Mouse (Mus musculus) MN1 (cell line): ENCODE measurements at regions not wholly inside any gene's neighbourhood (a gene's known extent, or its start where the extent isn't known, plus 50 kb on each side); places are given as distances from the start of the nearest gene placed in this dataset.
"Not testable (repeated sequence)": the region's sequence is repeated elsewhere in the genome, so short reads cannot be mapped to it uniquely, and the experiment has no call there.

Experiments
- DNase-seq: peaks from one replicate; pipeline ENCODE4 v3.0.0-alpha.2; 2016; ENCODE audit warnings: low spot score

DNA sequence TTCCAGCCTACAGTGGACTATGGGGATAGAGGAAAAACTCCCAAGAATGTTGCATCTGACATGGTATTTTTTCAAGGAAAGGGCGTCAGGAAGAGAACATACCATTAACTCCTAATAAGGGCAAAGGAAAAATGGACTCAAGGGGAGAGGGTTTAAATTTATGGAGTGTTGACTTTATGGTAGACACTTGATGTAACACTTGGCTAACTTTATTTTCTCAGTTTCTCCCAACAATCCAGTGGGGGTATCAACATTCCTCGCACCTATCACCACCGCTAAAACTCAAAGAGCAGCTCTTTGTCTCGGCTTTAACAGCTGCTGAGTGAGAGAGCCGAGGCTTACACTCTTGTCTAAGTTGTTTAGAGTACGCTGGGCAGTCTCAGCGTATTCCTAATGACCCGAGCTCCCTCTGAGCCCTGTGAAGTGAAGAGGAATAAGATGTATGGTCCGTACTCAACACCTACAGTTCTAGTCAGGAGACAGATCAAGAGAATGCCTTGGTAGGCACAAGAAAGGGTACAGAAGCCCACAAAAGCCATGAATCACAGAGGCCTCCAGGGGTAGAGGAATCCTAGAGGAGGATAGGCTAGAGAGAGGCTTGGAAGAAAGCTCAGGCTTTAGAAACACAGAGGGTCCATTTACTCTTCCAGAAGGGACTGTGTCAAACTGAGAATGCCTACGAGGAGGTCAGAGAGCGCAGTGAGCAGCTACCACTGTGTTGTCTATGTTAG, 236.4 kb downstream of the Gm5426 start:
- no peak for DNase-seq

DNA sequence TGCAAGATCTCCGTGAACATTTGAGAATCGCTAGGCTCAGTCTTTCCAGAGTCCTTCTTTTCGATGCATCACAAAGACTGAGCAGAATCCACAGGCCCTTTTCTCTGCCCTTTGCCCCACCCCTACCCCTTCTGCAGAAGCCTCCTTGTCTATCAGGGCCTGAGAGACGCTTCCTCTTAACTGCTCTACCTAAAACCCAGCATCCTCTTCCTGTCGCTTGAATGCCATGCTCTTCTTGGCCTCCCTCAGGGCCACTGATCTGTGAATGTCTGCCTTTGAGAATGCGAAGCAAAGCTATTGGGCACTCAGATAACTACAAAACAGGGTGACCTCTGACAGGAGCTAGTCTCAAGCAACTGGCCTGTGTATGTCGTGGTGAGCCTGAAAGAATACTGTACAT, 237.1 kb downstream of the Gm5426 start:
- no peak for DNase-seq

DNA sequence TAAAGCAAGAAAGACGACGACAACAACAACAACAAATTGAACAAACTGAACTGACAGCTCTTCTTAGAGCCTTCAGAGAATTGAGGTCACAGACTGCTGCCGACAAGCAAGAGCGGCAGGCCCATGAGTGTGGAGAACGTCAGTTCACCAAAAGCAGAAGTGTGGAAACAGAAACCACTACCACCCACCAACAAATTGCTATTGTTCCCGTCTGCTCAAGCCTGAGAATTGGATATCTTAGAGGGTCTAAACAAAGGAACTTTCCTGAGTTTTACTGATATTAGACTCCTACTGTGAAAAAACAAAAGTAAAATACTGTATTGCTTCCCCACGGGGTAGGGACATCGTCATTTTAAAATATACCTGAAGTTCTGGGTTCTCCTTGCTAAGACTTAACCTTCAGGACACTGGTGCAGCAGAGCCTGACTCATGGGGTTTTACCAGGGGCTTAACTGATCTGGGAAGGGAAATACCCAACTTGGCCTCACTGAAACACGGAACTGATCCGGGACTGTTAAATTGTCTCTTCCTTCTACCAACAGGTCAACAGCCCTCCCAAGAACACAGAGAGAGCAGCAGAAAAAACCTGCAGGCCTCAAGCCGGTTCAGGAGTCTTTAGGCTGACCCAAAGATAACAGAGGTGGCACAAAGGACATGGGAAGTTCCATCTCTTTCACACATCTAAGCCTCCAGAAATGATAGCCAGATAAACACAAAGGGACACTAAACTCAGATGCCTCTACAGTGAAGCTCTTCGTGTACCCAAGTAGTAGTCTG, 238.1 kb downstream of the Gm5426 start:
- DNase-seq: no peak

DNA sequence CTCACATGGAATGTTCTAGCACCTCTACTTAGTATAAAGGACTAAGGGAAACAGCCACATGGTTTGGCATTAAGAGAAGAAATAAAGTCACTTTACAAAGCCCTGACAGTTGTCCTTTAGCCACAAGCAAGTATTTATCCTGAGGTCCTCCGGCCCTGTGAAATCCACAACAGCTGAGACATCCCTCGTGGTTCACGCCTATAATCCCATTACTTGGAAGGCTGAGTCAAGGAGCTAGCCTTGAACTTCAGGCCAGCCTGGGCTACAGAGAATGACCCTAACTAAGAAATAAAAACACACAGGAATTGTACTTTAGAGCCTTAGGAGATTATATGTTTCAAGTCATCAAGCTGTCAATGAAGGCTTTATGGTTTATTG, 238.7 kb downstream of the Gm5426 start:
- DNase-seq: no peak

DNA sequence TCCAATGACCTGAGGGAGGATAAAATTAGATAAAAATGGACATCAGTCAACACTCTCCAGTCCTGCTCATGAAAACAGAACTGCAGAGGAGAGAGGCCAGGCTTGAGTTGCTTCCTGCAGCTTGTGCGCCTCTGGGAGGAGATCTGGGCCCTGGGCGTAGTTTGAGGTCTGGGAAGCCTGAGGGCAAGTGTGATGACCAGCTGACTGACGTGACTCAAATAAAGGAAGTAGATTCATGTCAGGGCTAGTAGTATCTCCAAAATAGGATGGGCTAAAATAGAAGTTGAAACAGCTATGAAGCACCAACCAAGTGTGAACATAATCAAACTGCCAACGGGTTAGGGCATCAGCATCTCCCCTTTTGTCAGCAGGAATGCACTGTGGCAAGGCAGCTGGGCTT, 239.3 kb upstream of the Btg1 start:
- no peak for DNase-seq

DNA sequence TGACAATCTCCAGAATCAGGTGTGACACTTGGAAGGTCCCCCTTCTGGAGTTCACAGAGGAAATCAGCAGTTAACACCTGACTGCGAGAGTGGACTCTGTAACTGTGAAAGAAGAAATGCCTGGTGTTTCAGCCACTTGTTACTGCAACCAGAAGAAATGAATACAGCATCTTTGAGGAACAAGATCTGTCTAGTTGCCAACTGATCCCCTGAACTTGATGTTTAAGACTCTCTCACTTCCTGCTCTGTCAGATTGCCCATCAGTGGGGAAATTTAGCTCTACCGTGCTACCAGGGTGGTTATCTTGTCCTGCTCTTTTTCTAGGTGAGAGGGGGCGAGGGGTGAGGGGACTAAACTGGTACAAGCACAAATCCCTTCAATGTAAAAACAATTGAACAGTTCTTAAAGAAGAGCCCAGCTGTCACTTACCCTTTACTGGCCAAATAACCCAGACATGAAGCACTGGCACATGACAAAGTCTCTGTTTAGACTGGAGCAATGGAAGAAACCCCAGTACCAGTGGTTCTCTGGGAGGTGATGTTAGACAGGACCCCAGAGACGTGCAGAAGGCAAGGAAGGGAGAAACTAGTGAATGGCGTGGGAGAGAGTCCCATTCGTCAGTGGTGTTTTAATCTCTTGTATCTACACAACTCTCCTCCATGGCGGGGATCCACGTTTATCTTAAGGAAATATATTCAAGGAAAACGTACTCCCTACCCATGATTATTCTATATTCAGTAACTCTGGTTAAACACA, 237.6 kb upstream of the Btg1 start:
- no peak for DNase-seq

DNA sequence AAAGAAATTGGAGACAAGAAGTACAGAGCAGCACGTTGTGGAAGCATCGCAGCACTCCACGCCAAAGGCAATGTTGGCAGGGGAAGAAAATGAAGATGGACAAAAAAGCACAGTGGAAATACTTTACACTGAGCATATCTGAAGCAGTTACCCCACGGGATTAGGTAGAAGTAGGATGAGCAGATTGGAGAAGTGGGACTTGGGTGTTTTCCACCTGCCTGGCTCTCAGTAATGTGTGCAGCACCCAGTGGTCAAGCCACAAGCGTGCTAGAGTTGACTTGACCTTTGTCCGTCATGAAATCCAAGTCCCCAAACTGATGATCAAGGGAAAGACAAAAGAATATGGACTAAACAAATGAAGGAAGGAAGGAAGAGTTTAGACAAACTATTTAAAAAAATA, 235.1 kb upstream of the Btg1 start:
- DNase-seq: no peak

DNA sequence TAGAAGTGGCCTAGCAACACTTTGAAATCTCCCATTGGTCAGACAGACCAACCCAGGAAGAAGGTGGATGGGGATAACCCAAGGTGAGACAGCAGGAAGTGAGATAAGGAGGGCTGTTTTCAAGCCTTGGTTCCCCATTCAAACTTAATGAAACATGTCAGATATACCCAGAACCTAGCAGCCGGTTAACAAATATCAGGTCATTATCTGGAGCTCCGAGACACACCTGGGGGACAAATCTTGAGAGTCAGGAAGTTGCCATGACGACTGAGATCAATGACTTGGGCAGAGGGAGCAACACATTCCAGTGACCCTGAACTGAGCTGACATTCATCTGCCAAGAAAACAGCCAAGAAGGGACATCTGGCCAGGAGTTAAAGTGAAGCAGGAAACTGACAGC, 225.1 kb upstream of the Btg1 start:
- no peak for DNase-seq

DNA sequence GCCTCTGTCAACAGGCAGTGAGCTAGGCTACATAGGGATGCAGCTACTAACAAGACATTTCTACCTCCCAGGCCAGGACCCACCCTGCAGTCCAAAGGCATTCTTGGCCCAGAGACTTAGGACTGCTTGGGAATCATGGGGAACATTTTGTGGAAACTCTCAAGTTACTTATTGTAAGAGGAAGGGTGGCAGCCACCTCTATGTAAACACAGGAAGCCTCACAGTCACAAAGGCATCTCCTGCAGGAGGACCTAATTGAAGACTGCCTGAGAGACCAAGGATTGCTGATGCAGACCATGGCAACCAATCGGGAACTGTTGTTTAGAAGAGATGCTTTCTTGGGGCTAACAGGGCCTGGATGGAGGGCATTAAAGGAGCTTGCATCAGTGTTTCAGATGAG, 224.0 kb upstream of the Btg1 start:
- no peak for DNase-seq

DNA sequence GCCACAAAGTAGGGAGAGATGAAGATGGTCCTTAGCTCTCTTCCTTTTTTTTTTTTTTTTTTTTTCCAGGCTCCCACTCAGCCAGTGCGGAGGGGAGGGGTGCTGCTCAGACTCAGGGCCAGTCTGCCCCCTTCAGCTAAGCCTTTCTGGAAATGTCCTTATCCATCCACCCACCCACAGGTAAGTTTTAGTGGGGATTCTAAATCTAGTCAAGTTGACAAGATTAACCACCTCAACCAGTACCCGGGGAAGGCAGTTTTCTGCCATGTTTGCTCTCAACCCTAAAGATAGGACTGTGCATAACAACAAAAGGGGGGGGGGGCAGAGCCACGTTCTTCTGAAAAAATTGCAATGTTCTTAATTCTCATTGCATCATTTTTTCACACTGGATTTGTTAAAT, 222.6 kb upstream of the Btg1 start:
- no peak for DNase-seq

DNA sequence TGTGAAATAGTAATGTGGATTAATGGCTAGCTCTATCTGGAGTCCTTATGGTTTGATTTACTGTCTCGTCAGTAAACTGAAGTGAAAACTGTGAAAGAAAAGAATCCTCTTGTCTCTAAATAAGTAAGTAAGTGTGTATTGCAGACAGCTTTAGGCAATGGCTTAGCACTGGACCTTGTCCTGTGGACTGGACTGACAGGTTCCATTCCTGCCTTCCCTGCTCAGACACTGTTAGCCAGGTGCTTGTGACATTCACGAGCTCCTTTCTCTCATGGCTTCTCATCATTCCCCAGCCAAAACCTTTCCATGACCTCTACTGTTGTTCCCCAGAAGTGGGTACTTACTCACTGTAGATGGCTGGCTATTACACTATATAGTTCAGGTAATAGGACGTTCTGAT, 221.8 kb upstream of the Btg1 start:
- no peak for DNase-seq

DNA sequence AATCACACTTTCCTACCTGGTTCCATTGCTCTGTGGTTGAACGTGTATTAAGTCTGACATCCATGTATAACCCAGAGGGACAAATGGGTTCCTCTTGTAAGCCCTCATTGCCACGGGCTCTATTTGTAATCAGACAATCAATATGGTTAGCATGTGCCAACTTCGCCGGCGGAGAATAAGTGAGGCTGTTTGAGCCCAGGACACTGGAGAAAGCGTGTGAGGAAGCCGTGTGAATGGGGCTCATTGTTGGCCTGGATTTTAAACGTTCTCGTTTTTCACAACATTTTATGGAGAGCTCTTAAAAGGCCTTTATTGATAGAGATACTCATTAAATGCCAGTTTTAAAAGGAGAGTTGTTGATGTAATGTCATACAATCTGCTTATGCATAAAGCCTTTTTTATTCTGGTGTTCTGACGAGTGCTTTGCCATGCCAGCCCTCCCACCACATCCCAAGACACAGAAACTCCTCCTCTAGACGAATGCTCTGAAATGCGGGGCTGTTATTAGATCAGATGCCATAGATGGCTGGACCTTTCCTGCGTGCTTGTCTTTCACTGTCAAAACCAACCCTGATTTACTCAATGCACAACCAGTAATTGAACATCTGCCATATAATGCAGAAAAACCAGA, 218.8 kb upstream of the Btg1 start:
- no peak for DNase-seq

DNA sequence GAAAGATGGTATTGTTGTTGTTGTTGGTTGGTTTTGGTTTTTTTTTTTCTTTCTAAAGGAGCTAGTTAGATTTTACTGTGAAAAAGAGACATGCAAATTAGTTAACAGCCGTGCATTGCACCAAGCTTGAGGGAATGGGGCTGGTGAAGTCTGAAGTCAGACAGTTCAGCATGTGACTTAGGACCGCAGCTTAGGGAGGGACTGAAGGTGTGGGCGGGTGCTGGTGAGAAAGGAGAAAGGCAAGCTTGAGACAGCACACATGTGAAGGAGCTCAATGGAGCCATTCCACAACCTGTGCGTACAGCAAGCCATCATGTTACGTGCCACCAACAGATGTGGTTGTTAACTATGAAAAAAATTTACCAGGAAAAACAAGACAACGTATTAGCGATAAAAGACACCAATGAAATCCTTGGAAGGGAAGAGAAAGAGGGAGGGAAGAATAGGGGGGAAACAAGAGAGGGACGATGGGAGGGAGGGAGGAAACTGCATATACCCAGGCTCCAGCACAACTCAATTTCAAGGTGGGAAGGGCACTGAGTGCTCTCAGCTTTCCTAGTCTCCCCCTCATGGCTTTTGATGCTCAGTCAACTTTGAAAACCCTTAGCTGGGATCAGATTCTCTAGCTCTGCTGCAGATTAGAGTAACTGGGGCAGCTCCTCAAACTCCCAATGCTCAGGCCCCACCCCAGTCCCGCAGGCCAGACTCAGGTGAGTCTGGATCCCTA, 218.1 kb upstream of the Btg1 start:
- DNase-seq: no peak

DNA sequence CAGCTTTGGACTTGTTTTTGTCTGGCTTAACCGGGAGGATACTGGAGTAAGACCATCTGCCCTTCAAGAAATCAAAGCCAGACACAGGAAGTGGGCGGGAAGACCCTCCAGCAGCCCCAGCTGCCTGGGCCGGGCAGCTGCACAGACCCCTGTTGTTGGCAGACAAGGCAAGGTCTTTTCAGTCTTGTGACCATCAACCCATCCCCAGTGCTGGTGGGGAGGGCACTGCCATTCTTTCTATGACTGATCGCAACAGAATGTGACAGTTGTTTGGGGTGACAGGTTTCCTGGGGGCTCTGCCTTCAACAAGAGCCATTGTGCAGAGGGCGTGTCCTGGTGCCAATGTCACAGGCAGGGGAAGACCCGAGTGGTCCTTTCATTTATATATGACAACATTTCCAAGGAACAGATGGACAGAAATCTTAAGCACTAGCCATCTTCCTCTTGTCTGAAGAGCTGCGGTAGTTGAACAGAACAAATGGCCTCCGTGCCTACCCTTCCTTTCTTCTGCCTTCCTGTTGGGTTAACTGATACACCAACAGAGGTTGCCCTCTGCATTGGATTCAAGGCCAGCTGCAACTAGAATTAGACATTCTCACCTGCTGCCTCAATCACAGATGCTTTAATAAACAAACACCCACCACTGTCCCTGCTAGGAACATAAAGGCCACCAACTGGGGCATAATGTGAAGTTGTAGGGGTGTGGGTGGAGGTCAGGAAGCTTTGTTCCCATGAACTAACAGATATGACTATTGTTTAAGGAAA, 217.0 kb upstream of the Btg1 start:
- no peak for DNase-seq

DNA sequence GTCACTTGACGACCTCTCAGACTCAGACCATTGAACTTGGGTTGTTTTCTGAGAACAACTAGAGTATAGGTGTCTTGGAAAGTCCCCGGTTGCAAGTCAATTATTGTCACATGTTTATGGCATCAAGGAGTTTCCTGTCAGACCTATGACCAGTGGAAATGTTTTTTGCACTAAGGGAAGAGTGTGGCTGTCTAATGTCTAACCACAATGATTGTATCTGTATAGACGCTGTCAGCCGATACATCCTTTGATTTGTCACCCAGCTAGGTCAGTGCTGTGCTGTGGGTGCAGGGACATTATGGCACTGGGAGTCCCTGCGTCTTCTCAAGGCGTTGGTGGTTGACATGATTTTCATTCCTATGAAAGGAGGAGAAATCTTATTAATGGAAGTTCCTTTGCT, 216.0 kb upstream of the Btg1 start:
- DNase-seq: no peak

DNA sequence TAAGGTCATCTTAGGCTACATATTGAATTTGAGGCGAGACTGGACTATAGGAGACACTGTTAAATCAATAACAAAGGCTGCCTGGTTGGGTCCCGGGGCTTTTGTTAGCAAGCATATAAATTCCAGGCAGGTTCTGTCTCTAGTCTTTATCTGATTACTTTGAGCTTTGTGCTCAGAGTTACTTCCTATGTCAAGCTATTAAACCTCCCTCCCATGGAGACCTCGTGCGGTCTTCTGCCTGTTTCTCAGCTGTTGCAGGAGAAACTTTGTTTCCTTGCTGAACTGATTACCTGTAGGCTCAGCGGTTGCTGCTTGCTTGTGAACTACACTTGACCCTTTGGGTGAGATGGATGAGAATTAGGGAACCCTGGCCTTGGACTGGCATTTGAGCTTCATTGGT, 210.5 kb upstream of the Btg1 start:
- DNase-seq: no peak

DNA sequence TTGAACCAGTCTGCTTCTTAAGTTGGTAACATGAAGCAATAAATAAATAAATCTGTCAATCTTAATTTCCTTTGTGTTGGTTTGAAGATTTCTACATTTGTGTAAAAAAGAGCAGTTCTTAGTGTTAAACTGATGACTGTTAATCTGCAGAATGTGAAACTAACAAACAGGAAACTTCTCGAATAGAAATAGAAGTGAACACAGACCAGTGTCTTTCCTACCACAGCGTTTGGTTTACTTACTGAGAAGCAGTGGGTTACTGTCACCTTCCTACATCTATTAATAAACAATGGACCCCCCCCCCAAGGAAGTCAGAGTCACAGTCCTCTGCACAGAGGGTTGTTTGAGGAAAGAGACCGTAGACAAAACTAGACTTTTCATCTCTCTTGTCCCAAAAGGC, 209.0 kb upstream of the Btg1 start:
- DNase-seq: no peak

DNA sequence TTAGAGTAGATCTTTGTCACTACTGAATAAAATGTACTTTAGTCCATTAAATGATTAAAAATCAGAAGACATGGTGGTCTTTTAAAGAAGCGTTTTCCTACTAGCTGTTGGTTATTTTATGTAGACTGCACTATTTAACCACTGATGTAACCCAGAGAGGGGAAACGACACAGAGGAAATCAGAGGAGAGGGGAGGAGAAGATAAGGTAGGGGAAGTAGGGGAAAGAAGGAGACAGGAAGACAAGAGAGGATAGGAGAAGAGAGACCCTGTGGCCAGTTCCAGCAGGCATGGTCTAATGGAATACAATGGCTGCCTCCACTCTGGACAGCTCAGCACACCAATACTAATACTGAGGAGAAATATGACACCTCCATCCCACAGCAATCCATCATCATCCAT, 208.6 kb upstream of the Btg1 start:
- no peak for DNase-seq

DNA sequence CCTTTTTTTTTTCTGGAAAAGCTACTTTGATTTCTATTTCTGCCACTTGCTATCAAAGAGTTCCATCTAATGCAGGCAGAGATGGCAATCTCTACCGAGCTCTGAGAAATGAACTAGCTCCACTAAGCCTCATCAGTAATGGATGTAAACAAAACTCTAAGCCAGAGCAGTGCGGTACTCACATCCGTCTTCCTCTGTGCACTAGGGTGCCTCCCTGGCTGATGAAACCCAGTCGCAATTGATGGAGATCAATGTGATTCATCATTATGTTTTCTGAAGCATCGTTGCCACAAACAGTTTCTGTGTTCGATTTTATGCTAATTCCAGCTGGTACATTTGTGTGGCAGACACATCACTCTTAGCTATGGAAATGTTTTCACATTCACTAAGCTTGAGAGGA, 206.8 kb upstream of the Btg1 start:
- DNase-seq: peak; percentile 66

DNA sequence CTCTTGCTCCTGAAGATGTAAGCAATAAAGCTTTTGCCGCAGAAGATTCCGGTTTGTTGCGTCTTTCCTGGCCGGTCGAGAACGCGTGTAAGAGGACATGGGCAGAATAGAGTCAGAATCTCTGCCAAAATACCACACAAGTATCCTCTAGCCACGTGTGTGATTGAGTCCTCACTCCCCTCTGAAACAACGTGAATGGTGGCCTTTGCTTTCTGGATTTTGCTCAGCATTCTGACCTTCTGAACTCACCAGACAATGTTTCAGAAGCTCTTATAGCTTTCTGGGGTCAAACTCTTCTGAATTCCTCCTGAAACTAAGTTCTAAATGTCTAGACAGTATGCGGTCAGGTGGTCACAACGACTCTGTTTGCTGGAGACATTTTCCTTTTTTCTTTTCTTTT, 202.0 kb upstream of the Btg1 start:
- DNase-seq: no peak

DNA sequence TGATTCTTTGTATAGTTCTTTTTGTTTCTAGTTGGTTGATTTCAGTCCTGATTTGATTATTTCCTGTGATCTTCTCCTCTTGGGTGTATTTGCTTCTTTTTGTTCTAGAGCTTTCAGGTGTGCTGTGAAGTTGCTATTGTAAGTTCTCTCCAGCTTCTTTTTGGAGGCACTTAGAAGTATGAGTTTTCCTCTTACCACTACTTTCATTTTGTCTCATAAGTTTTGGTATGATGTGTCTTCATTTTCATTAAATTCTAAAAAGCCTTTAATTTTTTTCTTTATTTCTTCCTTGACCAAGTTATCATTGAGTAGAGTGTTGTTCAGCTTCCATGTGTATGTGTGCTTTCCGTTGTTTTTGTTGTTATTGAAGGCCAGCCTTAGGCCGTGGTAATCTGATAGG, 195.3 kb upstream of the Btg1 start:
- not testable (repeated sequence) for DNase-seq
